Mouse (Mus musculus) intestine, postnatal 0 days (tissue): ENCODE measurements at regions not wholly inside any gene's neighbourhood (a gene's known extent, or its start where the extent isn't known, plus 50 kb on each side); places are given as distances from the start of the nearest gene placed in this dataset.

Experiments
- ATAC-seq: fragments of 200-750 bp; cut with Nextera tagmentation; 2 replicates; pipeline ENCODE4 v1.8.0; 2017; ENCODE audit warnings: mild to moderate bottlenecking, moderate TSS enrichment, moderate library complexity
- H3K27ac ChIP-seq: fragments of 300-500 bp; sonication (generic); 2 replicates; pipeline ENCODE4 v1.5.1; 2014; ENCODE audit warnings: mild to moderate bottlenecking, low read depth, low read length, moderate library complexity
- H3K27me3 ChIP-seq: fragments of 300-500 bp; sonication (generic); replicated peaks from 2 replicates; pipeline ENCODE4 v1.6.1; 2014; ENCODE audit warnings: low read length, mixed read lengths; ENCODE audit not compliant: control insufficient read depth, insufficient read depth
- H3K36me3 ChIP-seq: fragments of 300-500 bp; sonication (generic); 2 replicates; pipeline ENCODE4 v1.6.1; 2014; ENCODE audit warnings: mild to moderate bottlenecking, moderate library complexity; ENCODE audit not compliant: control insufficient read depth, insufficient read depth
- H3K4me1 ChIP-seq: fragments of 300-500 bp; sonication (generic); replicated peaks from 2 replicates; pipeline ENCODE4 v1.6.1; 2014; ENCODE audit warnings: antibody characterized with exemption, low read length, mixed read lengths; ENCODE audit not compliant: control insufficient read depth, insufficient read depth
- H3K4me2 ChIP-seq: fragments of 300-500 bp; sonication (generic); replicated peaks from 2 replicates; pipeline ENCODE4 v1.6.1; 2014; ENCODE audit warnings: low read depth, mild to moderate bottlenecking, moderate library complexity
- H3K4me3 ChIP-seq: fragments of 300-500 bp; sonication (generic); 2 replicates; pipeline ENCODE4 v1.5.1; 2014; ENCODE audit warnings: low read depth, low read length
- H3K9ac ChIP-seq: fragments of 300-500 bp; sonication (generic); 2 replicates; pipeline ENCODE4 v1.6.1; 2014; ENCODE audit warnings: mild to moderate bottlenecking, low read depth, low read length
- H3K9me3 ChIP-seq: fragments of 300-500 bp; sonication (generic); 2 replicates; pipeline ENCODE4 v1.6.1; 2016; ENCODE audit warnings: mixed run types; ENCODE audit not compliant: control insufficient read depth
- CTCF ChIP-seq: sonication (generic); IDR thresholded peaks from 2 replicates; pipeline ENCODE4 v1.5.1; 2016; ENCODE audit warnings: low read depth, mild to moderate bottlenecking, control low read depth, antibody characterized with exemption, moderate library complexity
- WGBS: fragments of 180-500 bp; shearing (Covaris S2); extraction: QIAGEN DNeasy Blood & Tissue Kit; methylation state at CpG from one replicate; pipeline ENCODE4 v1.1.7; 2014; 5-methylcytosine and 5-hydroxymethylcytosine counted together

DNA sequence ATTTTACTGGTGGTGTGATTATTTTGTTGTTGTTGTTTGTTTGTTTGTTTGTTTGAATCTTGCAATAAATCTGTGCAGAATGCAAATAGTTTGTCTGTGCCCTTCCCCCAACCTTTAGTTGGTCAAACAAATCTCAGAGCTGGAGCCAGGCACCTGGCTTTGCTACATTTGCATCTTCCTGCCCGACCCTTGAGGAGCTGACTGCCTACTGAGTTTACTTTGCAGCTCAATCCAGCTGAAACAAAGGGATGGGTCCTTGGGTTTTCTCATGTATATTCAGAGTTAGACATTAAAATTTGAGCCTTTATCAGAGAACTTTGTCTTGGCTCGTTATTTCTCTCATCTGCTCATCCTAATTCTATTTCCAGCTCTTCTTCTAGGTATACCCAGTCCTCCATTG, 79.4 kb upstream of the BC030870 start:
- no peaks in the 10 kb centered on the region for H3K36me3 ChIP-seq
- 28% methylated on average over 2 of the region's 2 CpGs for WGBS
- H3K4me2 ChIP-seq, result no peak overlapping the region
- no peak for TF ChIP-seq CTCF
- no peak overlapping the region for H3K9ac ChIP-seq
- no peak for ATAC-seq
- H3K27ac ChIP-seq, result no peak overlapping the region
- H3K4me1 ChIP-seq, result no peaks in the 10 kb centered on the region
- H3K4me3 ChIP-seq, result no peak overlapping the region
- H3K9me3 ChIP-seq, result no peaks in the 10 kb centered on the region
- H3K27me3 ChIP-seq, result no peaks in the 10 kb centered on the region

DNA sequence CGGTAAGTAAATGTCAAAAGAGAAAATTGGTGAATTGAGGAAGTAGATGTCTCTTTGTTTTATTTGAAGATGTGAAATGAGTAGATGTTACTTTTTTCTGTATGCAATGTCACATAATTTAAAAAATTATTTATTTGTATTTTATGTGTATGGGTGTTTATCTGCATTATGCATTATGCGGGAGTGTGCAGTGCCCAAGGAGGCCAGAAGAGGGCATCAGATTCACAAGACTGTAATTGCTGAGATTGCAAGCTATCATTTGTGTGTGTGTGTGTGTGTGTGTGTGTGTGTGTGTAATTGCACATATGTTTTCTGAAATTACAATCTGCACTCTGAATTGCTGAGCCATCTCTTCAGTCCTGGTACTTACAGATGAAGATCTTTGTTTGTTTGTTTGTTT, 76.8 kb upstream of the BC030870 start:
- H3K9me3 ChIP-seq, result no peaks in the 10 kb centered on the region
- no peak overlapping the region for H3K4me2 ChIP-seq
- peak; percentile 17; the same call in 1 of the 2 replicates for TF ChIP-seq CTCF
- no peaks in the 10 kb centered on the region for H3K36me3 ChIP-seq
- no peak overlapping the region for H3K4me3 ChIP-seq
- H3K27ac ChIP-seq, result no peak overlapping the region
- no peaks in the 10 kb centered on the region for H3K4me1 ChIP-seq
- WGBS, result 95% methylated on average over 2 of the region's 2 CpGs
- H3K27me3 ChIP-seq, result no peaks in the 10 kb centered on the region
- no peak for ATAC-seq
- H3K9ac ChIP-seq, result no peak overlapping the region

DNA sequence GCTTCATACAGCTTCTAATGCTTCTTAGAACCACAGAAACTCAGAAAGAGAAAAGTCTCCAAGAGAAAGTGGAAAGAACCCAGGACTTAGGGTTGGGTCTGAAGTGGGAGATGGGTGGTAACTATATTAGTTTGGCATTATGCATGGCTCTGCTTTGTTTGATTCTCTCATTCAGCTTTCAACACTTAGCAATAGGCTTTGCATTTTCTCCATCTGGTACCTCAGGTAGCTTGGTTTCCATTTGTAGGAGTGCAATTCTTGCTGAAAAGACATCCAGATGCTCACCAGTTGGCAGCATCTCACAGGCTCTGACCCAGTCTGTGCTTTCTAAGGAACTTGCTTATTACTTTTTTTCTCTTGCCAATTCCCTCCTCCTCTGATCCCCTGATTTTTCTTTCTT, 65.3 kb upstream of the BC030870 start:
- H3K27ac ChIP-seq, result no peak overlapping the region
- no peaks in the 10 kb centered on the region for H3K9me3 ChIP-seq
- no peak overlapping the region for H3K4me2 ChIP-seq
- no peak for ATAC-seq
- no peak overlapping the region for H3K9ac ChIP-seq
- H3K4me1 ChIP-seq, result no peaks in the 10 kb centered on the region
- H3K27me3 ChIP-seq, result no peaks in the 10 kb centered on the region
- no peak overlapping the region for H3K4me3 ChIP-seq
- H3K36me3 ChIP-seq, result no peaks in the 10 kb centered on the region
- no peak for TF ChIP-seq CTCF

DNA sequence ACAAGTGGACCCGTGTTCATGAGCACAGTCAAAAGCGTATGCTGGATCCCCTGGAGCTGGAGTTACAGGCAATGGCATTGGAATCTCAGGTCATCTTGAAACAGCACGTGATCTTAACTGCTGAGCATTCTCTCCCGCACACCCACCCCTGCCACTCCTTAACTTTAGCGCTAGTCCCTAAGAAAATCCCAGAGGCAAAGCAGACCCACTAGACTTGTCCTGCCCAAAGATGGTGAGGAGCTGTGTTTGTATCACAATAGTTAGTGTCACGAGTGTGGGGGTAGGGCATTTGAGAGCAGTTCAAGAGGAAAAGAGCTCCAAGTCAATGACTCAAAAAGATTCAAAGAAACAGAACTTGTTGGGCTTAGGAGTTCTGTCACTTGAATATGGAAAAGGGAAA, 64.9 kb upstream of the BC030870 start:
- no peak for TF ChIP-seq CTCF
- WGBS, result 81% methylated on average over 6 of the region's 6 CpGs
- H3K27ac ChIP-seq, result no peak overlapping the region
- H3K27me3 ChIP-seq, result no peaks in the 10 kb centered on the region
- no peak overlapping the region for H3K4me3 ChIP-seq
- no peaks in the 10 kb centered on the region for H3K9me3 ChIP-seq
- H3K4me1 ChIP-seq, result no peaks in the 10 kb centered on the region
- H3K9ac ChIP-seq, result no peak overlapping the region
- no peak overlapping the region for H3K4me2 ChIP-seq
- no peaks in the 10 kb centered on the region for H3K36me3 ChIP-seq
- no peak for ATAC-seq

DNA sequence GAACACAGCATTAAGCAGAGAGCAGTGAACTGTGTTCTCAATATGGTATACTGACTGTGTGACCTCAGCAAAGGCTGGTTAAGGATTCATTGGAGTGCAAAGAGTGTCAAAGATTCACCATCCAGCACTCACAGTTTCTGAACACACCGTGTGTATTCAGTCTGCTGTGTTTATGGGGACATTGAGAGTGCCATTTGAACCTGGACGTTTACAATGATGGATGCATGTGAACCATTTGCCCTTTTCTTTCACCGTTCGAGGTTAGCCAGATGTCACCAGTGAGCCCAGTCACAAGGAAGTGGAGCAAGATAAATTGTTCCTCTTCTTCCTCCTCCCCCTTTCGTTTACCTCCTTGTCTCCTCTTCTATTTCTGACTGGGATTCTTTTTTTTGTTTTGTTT, 53.0 kb upstream of the BC030870 start:
- H3K27ac ChIP-seq, result no peak overlapping the region
- no peak overlapping the region for H3K4me2 ChIP-seq
- ATAC-seq, result no peak
- WGBS, result 26% methylated on average over 5 of the region's 5 CpGs
- no peaks in the 10 kb centered on the region for H3K27me3 ChIP-seq
- no peak overlapping the region for H3K9ac ChIP-seq
- H3K4me1 ChIP-seq, result no peaks in the 10 kb centered on the region
- no peak overlapping the region for H3K4me3 ChIP-seq
- H3K9me3 ChIP-seq, result no peaks in the 10 kb centered on the region
- TF ChIP-seq CTCF, result no peak
- H3K36me3 ChIP-seq, result no peaks in the 10 kb centered on the region

DNA sequence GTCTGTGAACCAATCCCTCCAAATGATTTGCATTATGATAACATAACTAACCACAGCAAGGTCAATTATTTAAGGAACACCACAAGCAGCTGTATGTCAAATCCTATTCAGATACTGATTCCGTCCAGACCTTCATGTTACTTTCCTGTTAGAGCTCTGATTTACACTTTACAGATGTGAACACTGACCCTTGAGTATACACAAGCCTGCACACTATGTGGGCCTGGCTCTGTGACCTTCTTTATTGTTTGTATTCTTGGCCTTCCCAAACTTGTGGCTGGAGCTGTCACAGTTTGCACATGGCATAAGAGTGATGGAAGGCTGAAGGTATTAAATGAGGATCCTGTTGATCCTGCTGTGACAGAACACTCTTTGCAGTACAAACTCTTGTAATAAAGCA, 51.1 kb upstream of the BC030870 start:
- no peaks in the 10 kb centered on the region for H3K27me3 ChIP-seq
- no peak overlapping the region for H3K27ac ChIP-seq
- H3K4me3 ChIP-seq, result no peak overlapping the region
- H3K36me3 ChIP-seq, result no peaks in the 10 kb centered on the region
- 72% methylated on average over 1 of the region's 1 CpGs for WGBS
- no peak for ATAC-seq
- H3K9me3 ChIP-seq, result no peaks in the 10 kb centered on the region
- H3K4me1 ChIP-seq, result no peaks in the 10 kb centered on the region
- H3K4me2 ChIP-seq, result no peak overlapping the region
- TF ChIP-seq CTCF, result no peak
- no peak overlapping the region for H3K9ac ChIP-seq
